Mouse (Mus musculus) limb, embryonic 14.5 days (tissue): ENCODE results near the gene Abcb6. TPM values are rescaled to one million over a fixed set of nuclear protein-coding genes. Genes with fewer than 3 reads are reported as not detected.

ENCODE experiments used
- ATAC-seq: fragments of 200-750 bp; cut with Nextera tagmentation; 2 replicates; pipeline ENCODE4 v1.8.0; 2017; ENCODE audit warnings: low read depth, moderate number of reproducible peaks, moderate TSS enrichment; ENCODE audit not compliant: low FRiP score
- DNase-seq: peaks from one replicate; pipeline ENCODE4 v3.0.0-alpha.2; 2015; ENCODE audit warnings: low spot score
- H3K27ac ChIP-seq: fragments of 300-500 bp; sonication (generic); replicated peaks from 2 replicates; pipeline ENCODE4 v1.5.1; 2014; ENCODE audit warnings: low read depth, mild to moderate bottlenecking, low read length, moderate library complexity, mixed read lengths
- H3K27me3 ChIP-seq: fragments of 300-500 bp; sonication (generic); 2 replicates; pipeline ENCODE4 v1.6.1; 2014; ENCODE audit warnings: low read length, mixed read lengths; ENCODE audit not compliant: control insufficient read depth, insufficient read depth
- H3K36me3 ChIP-seq: fragments of 300-500 bp; sonication (generic); 2 replicates; pipeline ENCODE4 v1.6.1; 2014; ENCODE audit warnings: mild to moderate bottlenecking, low read length, moderate library complexity, mixed read lengths; ENCODE audit not compliant: control insufficient read depth, insufficient read depth
- H3K4me1 ChIP-seq: fragments of 300-500 bp; sonication (generic); 2 replicates; pipeline ENCODE4 v1.6.1; 2014; ENCODE audit warnings: antibody characterized with exemption, low read length, mixed read lengths; ENCODE audit not compliant: control insufficient read depth, insufficient read depth
- H3K4me2 ChIP-seq: fragments of 300-500 bp; sonication (generic); replicated peaks from 2 replicates; pipeline ENCODE4 v1.6.1; 2014; ENCODE audit warnings: low read depth, mild to moderate bottlenecking, low read length, moderate library complexity; ENCODE audit not compliant: severe bottlenecking
- H3K4me3 ChIP-seq: fragments of 300-500 bp; sonication (generic); replicated peaks from 2 replicates; pipeline ENCODE4 v1.5.1; 2014; ENCODE audit warnings: low read length
- H3K9ac ChIP-seq: fragments of 300-500 bp; sonication (generic); 2 replicates; pipeline ENCODE4 v1.6.1; 2014; ENCODE audit warnings: mild to moderate bottlenecking, low read depth, low read length, moderate library complexity; ENCODE audit not compliant: severe bottlenecking
- H3K9me3 ChIP-seq: fragments of 300-500 bp; sonication (generic); 2 replicates; pipeline ENCODE4 v1.6.1; 2016; ENCODE audit warnings: low read length; ENCODE audit not compliant: control insufficient read depth
- POLR2A ChIP-seq: fragments of 200-500 bp; IDR thresholded peaks from 2 replicates; pipeline ENCODE4 v1.8.0; 2012; ENCODE audit warnings: inconsistent platforms, mild to moderate bottlenecking, moderate library complexity, borderline replicate concordance; ENCODE audit not compliant: insufficient read depth, insufficient read length; ENCODE audit errors: extremely low read depth
- WGBS: fragments of 180-500 bp; shearing (Covaris S2); extraction: QIAGEN DNeasy Blood & Tissue Kit; methylation state at CpG from one replicate; pipeline ENCODE4 v1.1.7; 2014; 5-methylcytosine and 5-hydroxymethylcytosine counted together
- microRNA-seq: library from miRNA; unstranded; fragments of <30 nt; microRNA quantifications from one replicate; pipeline ENCODE4, GENCODE M21; 2016
- polyA plus RNA-seq, 2 experiments: library from polyadenylated mRNA; depleted of rRNA in 1 of 2; stranded (reverse) in 1 of 2; unstranded in 1 of 2; fragments of >200 nt; fragmentation: Nextera tagmentation in 1 of 2; extraction: Ambion mirVana in 1 of 2; gene quantifications; 2 replicates each; pipeline versions ENCODE4 v1.2.1 to v1.2.3; 2012 to 2014

Gene Abcb6
- polyA plus RNA-seq, 2 experiments = 27.3 to 29.7 TPM

GRCm38 (mm10) chr1:75124346-75125321 is 55.6 kb downstream of the Abcb6 start, which contains the start of gene Nhej1:
TSS of gene Nhej1 (minus strand) at chr1:75125200.
- DNase-seq = peak; percentile 96
- Histone ChIP-seq H3K4me3 (peak within 1 kb of the TSS; percentile 53), H3K4me2 (peak within 1 kb of the TSS; percentile 64), H3K27me3 (no peaks in the 10 kb centered on the region), H3K9ac (peak within 1 kb of the TSS; percentile 64), H3K9me3 (no peaks in the 10 kb centered on the region), H3K36me3 (no peaks in the 10 kb centered on the region), H3K27ac (peak within 1 kb of the TSS; percentile 92), H3K4me1 (0 out of 2 replicates have a peak, but pooled peaks cover 5% of the 10 kb centered on the region)
- peak; percentile 97 for ATAC-seq
- 0 out of 2 replicates have a peak, but pooled peaks have one; percentile 16 for TF ChIP-seq POLR2A
- 1% methylated on average over 55 of the region's 56 CpGs for WGBS

GRCm38 (mm10) chr1:75122211-75122610 is 58.0 kb downstream of the Abcb6 start:
- Histone ChIP-seq H3K27ac (no peak overlapping the region), H3K9me3 (no peaks in the 10 kb centered on the region), H3K4me1 (0 out of 2 replicates have a peak, but pooled peaks cover 5% of the 10 kb centered on the region), H3K4me3 (no peak overlapping the region), H3K27me3 (no peaks in the 10 kb centered on the region), H3K9ac (no peak overlapping the region), H3K4me2 (no peak overlapping the region), H3K36me3 (no peaks in the 10 kb centered on the region)
- DNase-seq (no peak), ATAC-seq (no peak)
- 79% methylated on average over 3 of the region's 3 CpGs for WGBS
- no peak for TF ChIP-seq POLR2A

Small RNAs within 50 kb of the gene (microRNA-seq; reads per million reads assigned to microRNA genes)
- gene Gm27943 = not detected

Other genes starting within 250 kb of the Abcb6 start
- 0.01 TPM in 1 of 2 replicates, not detected in the other for gene Cfap65, start 244.8 kb downstream of the Abcb6 start, polyA plus RNA-seq (2012; rRNA removed)
- gene Cfap65, start 244.8 kb downstream of the Abcb6 start, polyA plus RNA-seq (2014; fragmentation: Nextera tagmentation; extraction: Ambion mirVana) = not detected in 2 replicates
- gene Ihh, start 228.7 kb downstream of the Abcb6 start, polyA plus RNA-seq (2012; rRNA removed) = 30.6 and 41.2 TPM in 2 replicates
- gene Ihh, start 228.7 kb downstream of the Abcb6 start, polyA plus RNA-seq (2014; fragmentation: Nextera tagmentation; extraction: Ambion mirVana) = 6.0 and 7.3 TPM in 2 replicates
- 4.4 and 4.8 TPM in 2 replicates for gene Nhej1, start 55.2 kb downstream of the Abcb6 start, polyA plus RNA-seq (2012; rRNA removed)
- gene Nhej1, start 55.2 kb downstream of the Abcb6 start, polyA plus RNA-seq (2014; fragmentation: Nextera tagmentation; extraction: Ambion mirVana) = 7.8 and 10.8 TPM in 2 replicates
- 0.55 and 0.58 TPM in 2 replicates for gene Slc23a3, start 46.5 kb downstream of the Abcb6 start, polyA plus RNA-seq (2012; rRNA removed)
- 0.11 and 0.12 TPM in 2 replicates for gene Slc23a3, start 46.5 kb downstream of the Abcb6 start, polyA plus RNA-seq (2014; fragmentation: Nextera tagmentation; extraction: Ambion mirVana)
- 48.1 and 56.7 TPM in 2 replicates for gene Cnppd1, start 37.7 kb downstream of the Abcb6 start, polyA plus RNA-seq (2012; rRNA removed)
- gene Cnppd1, start 37.7 kb downstream of the Abcb6 start, polyA plus RNA-seq (2014; fragmentation: Nextera tagmentation; extraction: Ambion mirVana) = 37.8 and 39.7 TPM in 2 replicates
- gene Retreg2, start 37.6 kb downstream of the Abcb6 start, polyA plus RNA-seq (2012; rRNA removed) = 74.8 and 101 TPM in 2 replicates
- 46.4 and 48.1 TPM in 2 replicates for gene Retreg2, start 37.6 kb downstream of the Abcb6 start, polyA plus RNA-seq (2014; fragmentation: Nextera tagmentation; extraction: Ambion mirVana)
- gene Zfand2b, start 11.7 kb downstream of the Abcb6 start, polyA plus RNA-seq (2012; rRNA removed) = 53.2 and 58.5 TPM in 2 replicates
- gene Zfand2b, start 11.7 kb downstream of the Abcb6 start, polyA plus RNA-seq (2014; fragmentation: Nextera tagmentation; extraction: Ambion mirVana) = 40.2 TPM in 2 replicates
- 34.1 and 34.7 TPM in 2 replicates for gene Ankzf1, start 11.8 kb upstream of the Abcb6 start, polyA plus RNA-seq (2012; rRNA removed)
- gene Ankzf1, start 11.8 kb upstream of the Abcb6 start, polyA plus RNA-seq (2014; fragmentation: Nextera tagmentation; extraction: Ambion mirVana) = 19.2 and 23.2 TPM in 2 replicates
- gene Atg9a, start 11.8 kb upstream of the Abcb6 start, polyA plus RNA-seq (2012; rRNA removed) = 46.1 and 62.3 TPM in 2 replicates
- 31.5 and 33.9 TPM in 2 replicates for gene Atg9a, start 11.8 kb upstream of the Abcb6 start, polyA plus RNA-seq (2014; fragmentation: Nextera tagmentation; extraction: Ambion mirVana)
- gene Glb1l, start 30.4 kb upstream of the Abcb6 start, polyA plus RNA-seq (2012; rRNA removed) = 41.4 and 46.0 TPM in 2 replicates
- gene Glb1l, start 30.4 kb upstream of the Abcb6 start, polyA plus RNA-seq (2014; fragmentation: Nextera tagmentation; extraction: Ambion mirVana) = 17.7 and 18.2 TPM in 2 replicates
- gene Stk16, start 30.4 kb upstream of the Abcb6 start, polyA plus RNA-seq (2012; rRNA removed) = 245 and 269 TPM in 2 replicates
- 110 and 118 TPM in 2 replicates for gene Stk16, start 30.4 kb upstream of the Abcb6 start, polyA plus RNA-seq (2014; fragmentation: Nextera tagmentation; extraction: Ambion mirVana)
- 20.9 and 25.1 TPM in 2 replicates for gene Tuba4a, start 39.5 kb upstream of the Abcb6 start, polyA plus RNA-seq (2012; rRNA removed)
- 38.5 and 55.9 TPM in 2 replicates for gene Tuba4a, start 39.5 kb upstream of the Abcb6 start, polyA plus RNA-seq (2014; fragmentation: Nextera tagmentation; extraction: Ambion mirVana)
- gene A630095N17Rik, start 51.7 kb upstream of the Abcb6 start, polyA plus RNA-seq (2012; rRNA removed) = not detected in 2 replicates
- not detected in 2 replicates for gene A630095N17Rik, start 51.7 kb upstream of the Abcb6 start, polyA plus RNA-seq (2014; fragmentation: Nextera tagmentation; extraction: Ambion mirVana)
- 41.9 and 44.9 TPM in 2 replicates for gene Dnajb2, start 56.0 kb upstream of the Abcb6 start, polyA plus RNA-seq (2012; rRNA removed)
- gene Dnajb2, start 56.0 kb upstream of the Abcb6 start, polyA plus RNA-seq (2014; fragmentation: Nextera tagmentation; extraction: Ambion mirVana) = 20.4 and 22.4 TPM in 2 replicates
- gene Ptprn, start 84.1 kb upstream of the Abcb6 start, polyA plus RNA-seq (2012; rRNA removed) = 0.42 and 0.54 TPM in 2 replicates
- 0.12 and 0.44 TPM in 2 replicates for gene Ptprn, start 84.1 kb upstream of the Abcb6 start, polyA plus RNA-seq (2014; fragmentation: Nextera tagmentation; extraction: Ambion mirVana)
- gene Resp18, start 98.0 kb upstream of the Abcb6 start, polyA plus RNA-seq (2012; rRNA removed) = 0.16 TPM in 1 of 2 replicates, not detected in the other
- not detected in 2 replicates for gene Resp18, start 98.0 kb upstream of the Abcb6 start, polyA plus RNA-seq (2014; fragmentation: Nextera tagmentation; extraction: Ambion mirVana)
- 126 and 142 TPM in 2 replicates for gene Dnpep, start 137.6 kb upstream of the Abcb6 start, polyA plus RNA-seq (2012; rRNA removed)
- 112 and 115 TPM in 2 replicates for gene Dnpep, start 137.6 kb upstream of the Abcb6 start, polyA plus RNA-seq (2014; fragmentation: Nextera tagmentation; extraction: Ambion mirVana)
- 50.7 and 53.7 TPM in 2 replicates for gene Des, start 179.9 kb upstream of the Abcb6 start, polyA plus RNA-seq (2012; rRNA removed)
- gene Des, start 179.9 kb upstream of the Abcb6 start, polyA plus RNA-seq (2014; fragmentation: Nextera tagmentation; extraction: Ambion mirVana) = 59.0 and 78.6 TPM in 2 replicates
- gene Speg, start 194.9 kb upstream of the Abcb6 start, polyA plus RNA-seq (2012; rRNA removed) = 77.9 and 114 TPM in 2 replicates
- gene Speg, start 194.9 kb upstream of the Abcb6 start, polyA plus RNA-seq (2014; fragmentation: Nextera tagmentation; extraction: Ambion mirVana) = 15.3 and 21.8 TPM in 2 replicates